Mouse (Mus musculus): ENCODE measurements around the gene Wdr18. TPM values are rescaled to one million over a fixed set of nuclear protein-coding genes. Genes with fewer than 3 reads are reported as not detected.

The Wdr18 gene
- polyA plus RNA-seq, 1 experiment from 2014 or later, result 87.5 TPM

GRCm38 (mm10) chr10:79920056-79920890, 39.7 kb upstream of the Wdr18 start:
- H3K4me1 ChIP-seq, result peaks cover 38% of the 10 kb centered on the region
- no peak overlapping the region; the same call in 1 of the 2 replicates for H3K9ac ChIP-seq
- 14% methylated on average over 26 of the region's 26 CpGs for WGBS
- H3K9me3 ChIP-seq, result no peaks in the 10 kb centered on the region
- peak overlapping the region; percentile 33 for H3K4me3 ChIP-seq
- no peaks in the 10 kb centered on the region for H3K36me3 ChIP-seq (replicated peaks)
- H3K27ac ChIP-seq, result no peak overlapping the region
- ATAC-seq (replicated peaks), result 0 out of 2 replicates have a peak, but pooled peaks have one; percentile 5
- H3K4me2 ChIP-seq, result peak overlapping the region; percentile 49
- peaks cover 62% of the 10 kb centered on the region for H3K27me3 ChIP-seq (replicated peaks)

GRCm38 (mm10) chr10:79920958-79921535, 38.9 kb upstream of the Wdr18 start, which contains the start of gene R3hdm4:
Gene R3hdm4 (minus strand): TSS chr10:79921208.
- no peaks in the 10 kb centered on the region for H3K36me3 ChIP-seq (replicated peaks)
- peaks cover 38% of the 10 kb centered on the region for H3K4me1 ChIP-seq
- 4% methylated on average over 41 of the region's 41 CpGs for WGBS

GRCm38 (mm10) chr10:79921572-79921971, 38.4 kb upstream of the Wdr18 start:
- no peak overlapping the region for H3K27ac ChIP-seq
- H3K9ac ChIP-seq, result peak overlapping the region; percentile 36; the same call in 1 of the 2 replicates
- H3K9me3 ChIP-seq, result no peaks in the 10 kb centered on the region
- no peaks in the 10 kb centered on the region for H3K36me3 ChIP-seq (replicated peaks)
- H3K27me3 ChIP-seq (replicated peaks), result peaks cover 62% of the 10 kb centered on the region
- under 1% methylated on average over 34 of the region's 34 CpGs for WGBS
- ATAC-seq (replicated peaks), result no peak
- H3K4me3 ChIP-seq, result peak overlapping the region; percentile 33
- H3K4me1 ChIP-seq, result peaks cover 41% of the 10 kb centered on the region
- peak overlapping the region; percentile 49 for H3K4me2 ChIP-seq

More at GRCm38 (mm10) chr10:79920958-79921535, 38.9 kb upstream of the Wdr18 start, which contains the start of gene R3hdm4:
- Histone ChIP-seq H3K27ac (no peak within 1 kb of the TSS), H3K9ac (peak within 1 kb of the TSS; percentile 36; the same call in 1 of the 2 replicates), H3K4me3 (peak within 1 kb of the TSS; percentile 33), H3K9me3 (no peaks in the 10 kb centered on the region), H3K27me3 (replicated peaks) (peaks cover 62% of the 10 kb centered on the region), H3K4me2 (peak within 1 kb of the TSS; percentile 49)
- ATAC-seq (replicated peaks), result no peak

GRCm38 (mm10) chr10:79924998-79925784, 34.8 kb upstream of the Wdr18 start:
- Histone ChIP-seq H3K36me3 (replicated peaks) (no peaks in the 10 kb centered on the region), H3K4me2 (peak overlapping the region; percentile 81), H3K4me1 (peaks cover 48% of the 10 kb centered on the region), H3K9me3 (no peaks in the 10 kb centered on the region), H3K27me3 (replicated peaks) (peaks cover 34% of the 10 kb centered on the region), H3K27ac (no peak overlapping the region), H3K4me3 (peak overlapping the region; percentile 92; the same call in 1 of the 2 replicates), H3K9ac (no peak overlapping the region)
- WGBS, result 13% methylated on average over 29 of the region's 29 CpGs
- no peak for ATAC-seq (replicated peaks)

GRCm38 (mm10) chr10:79925785-79926490, 34.0 kb upstream of the Wdr18 start:
- Histone ChIP-seq H3K4me1 (peaks cover 44% of the 10 kb centered on the region), H3K36me3 (replicated peaks) (0 out of 2 replicates have a peak, but pooled peaks cover under 1% of the 10 kb centered on the region), H3K4me2 (peak overlapping the region; percentile 81), H3K27ac (no peak overlapping the region; the same call in 1 of the 2 replicates), H3K9ac (peak overlapping the region; percentile 78), H3K9me3 (no peaks in the 10 kb centered on the region), H3K27me3 (replicated peaks) (peaks cover 27% of the 10 kb centered on the region), H3K4me3 (peak overlapping the region; percentile 92)
- peak; percentile 12; the same call in 1 of the 2 replicates for ATAC-seq (replicated peaks)
- 10% methylated on average over 15 of the region's 15 CpGs for WGBS

GRCm38 (mm10) chr10:79926491-79927323, 33.2 kb upstream of the Wdr18 start, which contains the start of gene Arid3a:
Gene Arid3a (plus strand): TSS chr10:79927043.
- peak within 1 kb of the TSS; percentile 89 for H3K27ac ChIP-seq
- H3K4me2 ChIP-seq, result peak within 1 kb of the TSS; percentile 81
- H3K36me3 ChIP-seq (replicated peaks), result peaks cover 6% of the 10 kb centered on the region; the same call in 1 of the 2 replicates
- peak; percentile 74 for ATAC-seq (replicated peaks)
- H3K9me3 ChIP-seq, result no peaks in the 10 kb centered on the region
- WGBS, result under 1% methylated on average over 63 of the region's 63 CpGs
- H3K27me3 ChIP-seq (replicated peaks), result peaks cover 20% of the 10 kb centered on the region
- H3K4me3 ChIP-seq, result peak within 1 kb of the TSS; percentile 92
- peaks cover 36% of the 10 kb centered on the region for H3K4me1 ChIP-seq
- peak within 1 kb of the TSS; percentile 78 for H3K9ac ChIP-seq

- H3K9ac ChIP-seq, result peak overlapping the region; percentile 78
- peak; percentile 53 for ATAC-seq (replicated peaks)
- H3K4me2 ChIP-seq, result peak overlapping the region; percentile 81
- peak overlapping the region; percentile 89 for H3K27ac ChIP-seq
- H3K4me1 ChIP-seq, result peaks cover 37% of the 10 kb centered on the region
- H3K36me3 ChIP-seq (replicated peaks), result peaks cover 6% of the 10 kb centered on the region; the same call in 1 of the 2 replicates
- peak overlapping the region; percentile 92 for H3K4me3 ChIP-seq
- no peaks in the 10 kb centered on the region for H3K9me3 ChIP-seq
- H3K27me3 ChIP-seq (replicated peaks), result peaks cover 12% of the 10 kb centered on the region
- WGBS, result under 1% methylated on average over 54 of the region's 54 CpGs
These were observed 32.5 kb upstream of the Wdr18 start for GRCm38 (mm10) chr10:79927324-79928029.

GRCm38 (mm10) chr10:79928030-79928694, 31.8 kb upstream of the Wdr18 start:
- peaks cover 42% of the 10 kb centered on the region for H3K4me1 ChIP-seq
- no peak for ATAC-seq (replicated peaks)
- under 1% methylated on average over 19 of the region's 29 CpGs for WGBS

GRCm38 (mm10) chr10:79928907-79929701, 30.8 kb upstream of the Wdr18 start:
- Histone ChIP-seq H3K4me2 (peak overlapping the region; percentile 81), H3K9me3 (no peaks in the 10 kb centered on the region), H3K9ac (peak overlapping the region; percentile 35), H3K27me3 (replicated peaks) (no peaks in the 10 kb centered on the region), H3K27ac (peak overlapping the region; percentile 89), H3K4me3 (peak overlapping the region; percentile 92), H3K4me1 (peaks cover 51% of the 10 kb centered on the region), H3K36me3 (replicated peaks) (peaks cover 6% of the 10 kb centered on the region; the same call in 1 of the 2 replicates)
- WGBS, result 28% methylated on average over 9 of the region's 9 CpGs
- ATAC-seq (replicated peaks), result no peak

More at GRCm38 (mm10) chr10:79928030-79928694, 31.8 kb upstream of the Wdr18 start:
- peaks cover 6% of the 10 kb centered on the region; the same call in 1 of the 2 replicates for H3K36me3 ChIP-seq (replicated peaks)
- peak overlapping the region; percentile 81 for H3K4me2 ChIP-seq
- H3K4me3 ChIP-seq, result peak overlapping the region; percentile 92
- H3K27ac ChIP-seq, result peak overlapping the region; percentile 89
- peak overlapping the region; percentile 78 for H3K9ac ChIP-seq
- H3K9me3 ChIP-seq, result no peaks in the 10 kb centered on the region
- peaks cover 5% of the 10 kb centered on the region for H3K27me3 ChIP-seq (replicated peaks)

Data from midbrain, embryonic 15.5 days (tissue).